Mouse (Mus musculus) ES-E14 (cell line): ENCODE results near the gene E2f2. TPM values are rescaled to one million over a fixed set of nuclear protein-coding genes. Genes with fewer than 3 reads are reported as not detected.

ENCODE experiments used
- DNase-seq: peaks from one replicate; pipeline ENCODE4 v3.0.0-alpha.2; 2013; ENCODE audit warnings: low read depth, low spot score
- H3K27ac ChIP-seq: 2 replicates; pipeline ENCODE4 v1.5.1; 2012; ENCODE audit warnings: low read depth, mild to moderate bottlenecking, low read length, moderate library complexity, mixed read lengths; ENCODE audit not compliant: poor library complexity, insufficient read depth, severe bottlenecking
- H3K36me3 ChIP-seq: 2 replicates; pipeline ENCODE4 v1.6.1; 2012; ENCODE audit warnings: mild to moderate bottlenecking, low read length, moderate library complexity, mixed read lengths; ENCODE audit not compliant: control insufficient read depth, poor library complexity, insufficient read depth, severe bottlenecking
- H3K4me1 ChIP-seq, 2 experiments: fragments of 150-350 bp in 1 of 2; sonication (generic) in 1 of 2; 2 replicates each; pipeline ENCODE4 v1.6.1; 2012; ENCODE audit warnings: low read length in 2 of 2, mild to moderate bottlenecking in 1 of 2, mixed read lengths in 1 of 2; ENCODE audit not compliant: control insufficient read depth in 2 of 2, insufficient read depth in 2 of 2, poor library complexity in 1 of 2
- H3K4me3 ChIP-seq, 2 experiments: fragments of 150-350 bp in 1 of 2; sonication (generic) in 1 of 2; 2 replicates each; pipeline ENCODE4 v1.5.1; 2012; ENCODE audit warnings: low read length in 2 of 2, low read depth in 1 of 2, mild to moderate bottlenecking in 1 of 2, mixed read lengths in 1 of 2; ENCODE audit not compliant: insufficient read depth in 1 of 2, poor library complexity in 1 of 2, severe bottlenecking in 1 of 2
- H3K9ac ChIP-seq: 2 replicates; pipeline ENCODE4 v1.6.1; 2012; ENCODE audit warnings: low read depth, mild to moderate bottlenecking, low read length, mixed read lengths; ENCODE audit not compliant: poor library complexity, insufficient read depth, severe bottlenecking
- H3K9me3 ChIP-seq: fragments of 150-350 bp; sonication (generic); 2 replicates; pipeline ENCODE4 v1.6.1; 2012; ENCODE audit warnings: low read depth, mild to moderate bottlenecking, low read length; ENCODE audit not compliant: control insufficient read depth, insufficient read depth
- CHD2 ChIP-seq: IDR thresholded peaks from 2 replicates; pipeline ENCODE4 v1.6.1; 2014; ENCODE audit warnings: mild to moderate bottlenecking, low read depth, low read length, inconsistent platforms
- HCFC1 ChIP-seq: IDR thresholded peaks from 2 replicates; pipeline ENCODE4 v1.6.1; 2012; ENCODE audit warnings: low read length, inconsistent platforms, borderline replicate concordance; ENCODE audit not compliant: insufficient read depth
- MAFK ChIP-seq: IDR thresholded peaks from 2 replicates; pipeline ENCODE4 v1.6.1; 2014; ENCODE audit warnings: mild to moderate bottlenecking, low read depth, low read length, inconsistent platforms; ENCODE audit not compliant: insufficient read depth
- ZC3H11A ChIP-seq: IDR thresholded peaks from 2 replicates; pipeline ENCODE4 v1.6.1; 2012; ENCODE audit warnings: low read depth, mild to moderate bottlenecking, inconsistent platforms, low read length, borderline replicate concordance
- ZNF384 ChIP-seq: IDR thresholded peaks from 2 replicates; pipeline ENCODE4 v1.6.1; 2012; ENCODE audit warnings: low read depth, low read length, inconsistent platforms
- in situ Hi-C, 2 experiments: fragments of 600-800 bp; cut with MboI; formaldehyde crosslinking; loops; one replicate each; pipeline ENCODE4 v1.15.1; 2025; ENCODE audit warnings: low sequenced_read_pairs in 2 of 2, inconsistent platforms in 1 of 2; ENCODE audit not compliant: unreplicated experiment in 2 of 2
- total RNA-seq: library from RNA; depleted of rRNA; stranded (reverse); fragments of 300-350 nt; gene quantifications from 2 replicates; pipeline ENCODE4 v1.2.3, GENCODE M21; 2012; rRNA removed

Gene E2f2
- total RNA-seq, 1 experiment = 7.5 TPM

DNA sequence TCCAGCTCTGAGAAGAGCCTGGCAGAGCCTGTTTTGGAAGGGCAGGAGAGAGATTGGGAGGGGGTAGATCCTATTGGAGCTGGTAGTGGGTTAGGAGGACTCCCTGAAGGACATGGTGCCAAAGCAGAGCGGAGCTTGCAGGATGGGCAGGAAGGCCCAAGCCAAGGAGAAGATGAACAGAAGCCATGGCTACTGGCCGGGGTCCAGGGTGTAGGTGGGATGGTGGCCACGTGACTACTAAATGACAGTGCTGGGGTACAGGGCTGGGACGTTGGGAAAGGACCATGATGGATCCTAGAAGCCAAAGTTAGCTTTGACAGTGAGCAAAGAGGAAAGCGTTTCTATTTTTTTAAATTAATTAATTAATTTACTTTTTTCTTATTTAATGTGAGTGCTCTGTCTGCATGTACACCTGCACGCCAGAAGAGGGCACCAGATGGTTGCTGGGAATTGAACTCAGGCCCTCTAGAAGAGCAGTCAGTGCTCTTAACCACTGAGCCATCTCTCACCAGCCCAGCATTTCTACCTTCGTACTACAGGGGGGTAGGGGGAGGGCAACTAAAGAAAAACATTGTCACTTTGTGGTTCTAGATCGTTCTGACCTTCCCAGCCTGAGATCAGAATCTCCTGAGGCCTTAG, 70.0 kb downstream of the E2f2 start:
- no peak for DNase-seq
- H3K4me1 ChIP-seq = peaks cover 9 to 33% of the 10 kb centered on the region in 2 experiments
- TF ChIP-seq ZNF384 = no peak
- TF ChIP-seq HCFC1 = no peak
- TF ChIP-seq CHD2 = no peak

DNA sequence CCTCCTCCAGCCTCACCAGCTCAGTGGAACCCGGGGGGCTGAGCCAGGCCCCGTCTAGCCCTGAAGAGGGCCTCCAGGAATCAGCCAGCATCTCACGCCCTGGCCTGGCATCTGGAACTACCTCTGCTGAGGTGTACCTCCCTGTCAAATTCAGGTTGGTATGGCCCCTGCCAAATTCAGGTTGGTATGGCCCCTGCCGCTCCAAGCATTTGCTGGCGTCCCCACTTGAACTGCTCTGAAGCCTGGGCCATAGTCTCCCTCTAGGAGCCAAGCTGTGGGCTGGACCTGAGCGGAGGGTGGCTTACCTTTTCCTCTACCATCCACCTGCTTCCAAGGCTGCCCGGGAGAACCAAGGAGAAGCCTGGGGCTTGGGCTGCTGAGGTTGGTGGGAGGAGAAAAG, 70.5 kb downstream of the E2f2 start:
- Histone ChIP-seq H3K9me3 (no peaks in the 10 kb centered on the region), H3K4me3 (no peak overlapping the region), H3K9ac (peak overlapping the region; percentile 30; the same call in 1 of the 2 replicates), H3K36me3 (peaks cover 26% of the 10 kb centered on the region), H3K4me1 (peaks cover 9 to 31% of the 10 kb centered on the region in 2 experiments), H3K27ac (no peak overlapping the region)
- DNase-seq = no peak
- TF ChIP-seq ZNF384 (no peak), ZC3H11A (no peak), CHD2 (no peak), HCFC1 (no peak), MAFK (no peak)
- in situ Hi-C loops = no loop called here

More for the DNA sequence above, 70.0 kb downstream of the E2f2 start:
- H3K36me3 ChIP-seq = peaks cover 26% of the 10 kb centered on the region
- no peak overlapping the region for H3K9ac ChIP-seq
- in situ Hi-C loops = no loop called here
- H3K9me3 ChIP-seq = no peaks in the 10 kb centered on the region
- H3K27ac ChIP-seq = no peak overlapping the region
- H3K4me3 ChIP-seq = no peak overlapping the region

DNA sequence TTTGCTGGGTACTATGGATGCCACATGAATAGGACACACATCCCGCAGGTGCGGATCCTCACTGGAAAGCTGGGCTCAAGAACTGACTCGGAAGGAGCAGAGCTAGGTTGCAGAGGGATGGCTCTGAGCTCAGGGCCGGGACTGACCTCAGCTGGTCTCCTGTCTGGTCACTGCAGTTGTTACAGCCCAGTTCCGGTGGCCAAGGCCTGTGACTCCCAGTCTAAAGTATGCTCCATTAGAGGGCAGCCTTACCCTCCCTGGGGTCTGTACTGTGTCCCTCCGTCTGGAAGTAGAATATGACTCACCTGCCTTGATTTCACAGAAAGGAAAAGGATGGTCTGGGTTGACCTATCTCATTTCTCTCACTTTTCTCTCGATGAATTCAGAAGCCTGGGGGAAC, 72.0 kb downstream of the E2f2 start:
- no peaks in the 10 kb centered on the region for H3K9me3 ChIP-seq
- peaks cover 9 to 25% of the 10 kb centered on the region in 2 experiments for H3K4me1 ChIP-seq
- in situ Hi-C loops = no loop called here
- DNase-seq = no peak
- H3K4me3 ChIP-seq = no peak overlapping the region
- no peak overlapping the region for H3K9ac ChIP-seq
- TF ChIP-seq ZC3H11A (no peak), HCFC1 (no peak), ZNF384 (no peak), CHD2 (no peak), MAFK (no peak)
- H3K27ac ChIP-seq = no peak overlapping the region
- H3K36me3 ChIP-seq = peaks cover 17% of the 10 kb centered on the region

Other genes with a start within 250 kb of the E2f2 start
- gene Hmgcl, start 225.9 kb upstream of the E2f2 start, total RNA-seq = 15.6 and 17.4 TPM in 2 replicates
- 31.1 and 33.0 TPM in 2 replicates for gene Gale, start 208.7 kb upstream of the E2f2 start, total RNA-seq
- gene Lypla2, start 199.8 kb upstream of the E2f2 start, total RNA-seq = 23.8 and 33.0 TPM in 2 replicates
- gene Pithd1, start 185.1 kb upstream of the E2f2 start, total RNA-seq = 35.3 and 41.6 TPM in 2 replicates
- gene Eloa, start 150.6 kb upstream of the E2f2 start, total RNA-seq = 14.0 and 21.4 TPM in 2 replicates
- gene Rpl11, start 119.0 kb upstream of the E2f2 start, total RNA-seq = 1,283 and 1,442 TPM in 2 replicates
- gene Id3, start 28.9 kb upstream of the E2f2 start, total RNA-seq = 78.8 and 126 TPM in 2 replicates
- 4.7 and 8.1 TPM in 2 replicates for gene Asap3, start 34.0 kb downstream of the E2f2 start, total RNA-seq
- 75.1 and 104 TPM in 2 replicates for gene Tcea3, start 75.3 kb downstream of the E2f2 start, total RNA-seq
- 5.8 and 6.1 TPM in 2 replicates for gene Zfp46, start 112.3 kb downstream of the E2f2 start, total RNA-seq
- 58.1 and 73.4 TPM in 2 replicates for gene Hnrnpr, start 138.5 kb downstream of the E2f2 start, total RNA-seq